Mouse (Mus musculus): ENCODE data around the gene Masp1.

Gene Masp1

DNA sequence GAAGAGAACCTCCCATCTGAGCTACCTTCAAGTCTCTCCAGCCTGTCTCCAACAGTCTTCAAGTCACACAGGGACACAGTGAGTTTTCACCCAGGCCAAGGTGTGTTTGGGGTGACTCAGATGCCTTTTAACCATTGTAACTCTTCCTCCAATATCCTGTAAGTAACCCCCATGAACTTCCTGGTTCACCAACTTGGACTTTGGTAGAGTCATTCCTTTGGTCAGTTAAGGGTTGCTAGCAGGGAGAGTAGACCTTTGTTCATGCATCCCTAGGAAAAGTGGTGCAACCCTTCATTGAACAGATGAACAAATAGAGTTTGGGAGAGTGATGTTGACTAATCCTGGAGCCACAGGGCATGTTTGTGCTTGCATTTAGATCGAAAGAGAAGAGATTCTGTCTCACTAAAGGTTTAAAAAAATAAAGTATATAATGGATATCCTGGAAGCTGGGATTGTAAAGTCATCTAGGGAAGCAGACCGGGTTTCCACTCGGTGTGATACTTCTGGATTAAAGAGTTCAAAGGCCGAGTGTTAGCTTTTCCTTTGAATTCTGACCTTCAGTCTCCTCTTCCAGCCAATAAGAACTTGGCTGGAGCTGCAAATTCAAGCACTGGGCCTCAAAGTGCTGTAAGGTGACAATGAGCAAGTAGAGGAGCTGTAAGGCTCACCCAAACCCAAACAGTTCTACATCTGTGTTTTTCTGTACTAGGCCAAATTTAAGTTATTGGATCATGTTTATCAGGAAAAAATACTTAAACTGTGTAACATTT, 9.3 kb downstream of the Masp1 start:
- no peak for DNase-seq (ENCODE audit: low read depth)

DNA sequence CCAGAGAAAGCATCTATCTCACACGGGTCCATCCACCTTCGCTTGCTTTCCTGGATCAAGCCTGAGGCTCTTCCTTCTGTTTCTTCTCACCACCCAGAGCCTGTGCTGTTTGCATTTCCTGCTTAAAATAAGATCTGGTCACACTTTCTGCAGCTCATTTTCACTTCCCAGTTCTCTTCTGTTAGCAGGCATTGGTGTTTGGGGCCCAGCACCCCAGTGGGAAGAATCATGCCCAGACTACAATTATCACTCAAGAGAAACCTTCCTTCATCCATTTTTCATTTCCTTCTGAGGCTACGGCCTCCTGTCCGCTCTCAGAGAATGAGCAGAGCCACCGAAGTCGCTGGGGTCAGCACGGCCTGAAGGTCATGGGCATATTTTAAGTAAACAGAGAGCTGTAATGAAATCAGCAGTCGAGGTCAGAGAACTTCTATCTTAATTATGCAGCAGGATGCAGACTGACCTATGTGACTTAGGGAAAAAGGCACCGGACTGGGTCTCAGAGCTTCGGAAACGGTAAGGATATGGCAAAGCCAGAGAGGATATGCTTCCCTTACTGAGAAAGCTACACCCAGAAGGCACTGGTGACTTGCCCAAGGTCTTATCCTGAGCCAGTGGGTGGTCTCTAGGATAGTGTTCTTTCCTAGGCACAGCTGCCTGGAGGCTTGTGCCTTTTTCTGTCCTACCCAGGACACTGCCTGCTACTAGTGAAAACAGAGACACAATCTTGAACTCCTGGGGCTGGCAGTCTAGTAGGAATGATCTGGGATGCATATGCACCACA, 14.5 kb downstream of the Masp1 start:
- DNase-seq (ENCODE audit: low read depth): no peak

DNA sequence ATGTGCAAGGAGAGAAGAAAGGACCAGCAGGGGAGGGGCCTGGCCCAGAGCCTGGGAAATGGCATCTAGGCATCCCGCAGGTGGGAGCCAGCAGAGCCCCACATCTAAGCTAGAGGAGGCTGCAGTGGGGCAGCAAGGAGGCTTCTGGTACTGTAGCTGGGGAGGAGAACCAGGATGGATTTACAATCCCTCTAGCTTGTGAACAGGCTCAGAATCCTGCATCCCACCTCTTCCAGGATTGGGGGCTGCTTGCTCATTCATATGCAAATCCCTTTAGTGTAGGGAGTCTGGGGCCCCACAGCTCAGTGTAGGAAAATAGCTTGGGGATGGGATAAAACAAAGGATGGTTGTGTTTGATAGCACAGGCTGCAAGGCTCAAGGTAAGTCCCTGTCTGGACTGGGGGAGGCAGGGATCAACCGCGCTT, 16.3 kb downstream of the Masp1 start:
- no peak for DNase-seq (ENCODE audit: low read depth)

DNA sequence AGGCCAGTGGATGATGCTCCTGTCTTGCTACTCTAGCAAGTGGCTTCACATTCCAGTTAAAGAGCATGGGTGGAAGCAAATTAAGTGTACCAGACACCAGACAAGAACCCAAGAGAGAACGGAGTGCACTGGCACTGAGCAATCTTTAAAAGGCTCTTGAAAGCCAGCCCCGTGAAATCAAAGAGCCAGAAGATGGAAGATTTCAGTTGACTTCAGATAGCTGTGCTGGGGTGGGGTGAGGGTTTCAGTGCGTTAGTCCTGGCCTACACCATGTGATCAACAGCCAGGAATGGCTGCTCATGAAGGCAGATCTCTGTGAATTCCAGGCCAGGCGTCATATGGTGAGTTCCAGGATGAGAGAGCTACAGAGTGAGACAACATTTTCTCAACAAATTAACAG, 17.3 kb downstream of the Masp1 start:
- no peak for DNase-seq (ENCODE audit: low read depth)

DNA sequence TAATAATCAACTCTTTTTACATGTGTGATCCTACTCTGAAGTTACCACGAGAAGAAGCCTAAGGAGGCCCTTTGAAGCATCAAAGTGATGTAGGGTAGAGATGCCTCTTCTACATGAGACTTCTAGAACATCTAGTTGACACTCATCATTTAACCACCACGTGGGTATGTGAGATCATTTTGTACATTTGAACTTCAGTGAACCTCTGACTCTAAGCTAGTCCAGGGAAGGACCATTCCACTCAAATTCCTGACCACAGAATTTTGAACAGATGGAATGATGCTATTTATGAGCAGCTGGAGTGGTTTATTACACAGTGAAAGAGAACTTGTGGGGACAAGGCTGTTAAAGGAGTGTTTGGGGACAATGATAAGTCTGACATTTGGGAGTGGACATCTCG, 18.1 kb downstream of the Masp1 start:
- DNase-seq (ENCODE audit: low read depth): no peak

DNA sequence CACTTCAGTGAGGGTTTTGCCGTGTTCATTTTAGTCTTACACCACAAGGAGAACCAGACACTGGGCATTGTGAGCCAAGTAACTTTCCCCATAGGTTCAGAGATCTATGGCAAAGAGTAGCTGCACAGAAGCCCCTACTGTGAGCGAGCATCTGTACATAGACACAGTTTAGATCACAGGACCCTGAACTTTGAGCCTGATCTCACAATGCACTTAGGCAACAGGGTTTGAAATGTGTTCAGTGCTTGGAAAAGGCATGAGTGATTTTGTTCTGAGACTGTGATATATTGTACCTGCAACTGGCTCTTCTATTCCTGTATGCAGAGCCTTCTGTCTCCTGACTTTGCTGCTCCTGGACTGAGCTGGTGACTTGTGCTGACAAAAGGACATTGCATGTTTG, 19.3 kb downstream of the Masp1 start:
- DNase-seq (ENCODE audit: low read depth): no peak

DNA sequence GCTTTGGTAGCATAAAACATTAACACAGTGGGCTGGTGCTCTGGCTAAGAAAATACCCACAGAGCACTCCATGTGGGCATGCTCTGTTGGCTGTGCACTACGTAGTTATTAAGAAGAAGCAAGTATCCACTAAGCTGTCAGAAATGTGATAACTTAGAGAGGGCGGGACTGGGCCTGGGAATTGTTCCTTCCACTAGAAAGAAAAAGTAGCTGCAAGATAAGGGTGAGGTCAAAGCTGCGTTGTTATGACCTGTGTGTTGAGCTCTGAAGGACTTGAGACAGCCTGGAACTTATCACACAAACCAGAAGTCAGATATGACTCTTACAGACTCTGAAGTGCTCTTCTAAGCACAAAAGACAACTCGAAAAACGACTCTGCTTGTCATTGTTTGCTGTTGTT, 20.1 kb downstream of the Masp1 start:
- no peak for DNase-seq (ENCODE audit: low read depth)

DNA sequence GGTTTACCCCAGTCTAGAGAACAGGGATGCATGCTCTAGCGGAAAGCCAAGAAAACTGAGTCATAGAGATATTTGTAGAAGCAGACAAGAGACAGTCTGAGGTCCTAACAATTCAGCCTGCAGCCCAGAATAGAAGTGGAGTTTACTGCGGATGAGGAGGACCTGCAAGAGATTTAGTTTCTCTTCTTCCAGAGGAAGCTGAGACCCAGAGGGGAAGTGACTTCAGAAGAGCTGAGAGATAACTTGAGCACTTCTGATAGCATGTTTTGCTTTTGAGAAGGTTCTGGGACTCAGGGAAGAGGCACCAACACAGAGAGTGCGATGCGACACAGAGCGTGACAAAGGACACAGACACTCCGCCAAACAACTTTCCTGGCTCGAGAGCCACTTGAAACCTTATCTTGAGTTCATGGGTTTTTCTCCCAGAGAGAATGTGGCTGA, 21.9 kb downstream of the Masp1 start:
- no peak for DNase-seq (ENCODE audit: low read depth)

DNA sequence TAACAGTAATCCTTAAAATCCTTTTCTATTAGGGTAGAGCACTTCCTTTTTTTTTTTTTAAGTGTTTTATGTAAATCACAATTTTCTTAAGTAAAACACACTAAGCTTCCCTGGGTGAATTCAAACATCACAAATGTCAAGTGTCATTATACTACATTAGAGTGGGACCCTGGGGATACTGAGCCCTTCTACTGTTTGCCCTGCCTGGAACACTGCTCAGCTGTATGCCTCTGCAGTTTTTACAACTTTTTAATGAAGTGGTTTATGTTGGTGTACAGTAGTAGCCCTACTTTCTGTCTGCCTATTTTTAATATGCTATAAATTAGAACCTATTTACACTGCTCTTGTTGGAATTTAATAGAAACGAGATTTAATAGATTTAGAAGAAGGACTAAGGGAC, 22.7 kb downstream of the Masp1 start:
- no peak for DNase-seq (ENCODE audit: low read depth)

DNA sequence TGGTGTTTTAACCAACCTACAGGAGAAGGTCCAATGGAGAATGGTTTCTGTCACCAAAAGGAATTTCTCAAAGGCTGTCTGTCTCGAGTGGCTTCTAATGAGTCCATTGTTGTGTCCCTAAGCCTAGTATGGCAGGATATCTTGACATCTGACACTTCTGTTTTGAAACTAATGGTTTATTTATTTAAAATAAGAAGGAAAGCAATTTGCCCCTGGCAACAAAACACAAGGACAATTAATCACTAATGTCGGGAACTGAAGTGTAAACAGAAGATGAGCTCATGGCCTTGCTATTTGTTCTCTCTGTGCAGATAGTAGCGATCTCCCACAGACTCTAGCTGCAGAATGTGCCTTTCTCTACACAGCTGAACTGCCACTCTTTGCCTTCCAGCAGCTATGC, 23.2 kb downstream of the Masp1 start:
- no peak for DNase-seq (ENCODE audit: low read depth)

DNA sequence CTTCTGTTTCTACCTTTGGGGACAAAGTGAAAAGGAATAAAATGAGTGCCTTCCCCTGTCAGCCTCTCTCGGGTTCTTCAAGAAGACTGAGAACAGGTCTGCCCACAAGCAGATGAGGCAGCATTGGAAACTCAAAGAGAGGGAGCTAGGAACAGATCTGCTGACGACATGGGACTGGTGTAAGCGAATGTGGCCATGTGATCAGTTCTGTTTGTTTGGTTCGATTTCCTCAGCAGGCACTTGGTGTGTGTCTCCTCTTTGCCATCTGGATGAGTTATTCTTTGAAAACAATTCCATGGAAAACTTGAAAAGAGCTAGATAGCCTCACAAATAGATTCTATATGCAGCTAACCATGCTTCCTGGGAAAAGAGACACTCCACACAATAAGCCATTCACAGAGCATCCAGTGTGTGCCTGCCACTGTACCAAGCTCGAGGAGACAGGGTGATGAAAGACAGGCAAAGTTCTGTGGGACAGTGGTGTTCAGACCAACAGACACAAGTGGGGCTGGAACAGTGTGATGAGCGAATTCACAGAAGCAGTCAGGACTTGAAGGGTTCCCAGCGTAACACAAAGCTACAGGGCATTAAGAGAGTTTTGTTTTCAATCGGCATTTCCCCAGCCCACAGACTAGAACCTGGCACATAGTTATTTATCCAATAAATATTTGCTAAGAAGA, 24.2 kb downstream of the Masp1 start:
- no peak for DNase-seq (ENCODE audit: low read depth)

DNA sequence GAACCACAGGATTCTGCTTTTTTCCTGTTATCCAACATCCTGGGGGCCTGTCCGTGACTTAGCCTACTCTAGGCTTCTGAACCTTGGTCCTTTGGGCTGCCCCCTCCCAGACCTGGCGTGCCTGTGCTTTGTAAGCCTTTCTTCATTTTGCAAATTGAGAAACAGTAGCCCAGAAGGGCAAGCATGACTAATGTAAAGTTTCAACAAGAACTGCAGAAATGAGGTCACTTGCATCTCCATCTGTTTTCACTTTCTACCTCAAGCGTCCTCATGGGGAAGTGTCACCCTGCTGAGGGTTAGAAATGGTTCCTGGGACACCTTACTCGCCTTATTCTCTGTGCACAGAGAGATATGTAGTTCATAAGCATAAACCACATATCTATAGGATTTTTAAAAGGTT, 27.8 kb downstream of the Masp1 start:
- no peak for DNase-seq (ENCODE audit: low read depth)

DNA sequence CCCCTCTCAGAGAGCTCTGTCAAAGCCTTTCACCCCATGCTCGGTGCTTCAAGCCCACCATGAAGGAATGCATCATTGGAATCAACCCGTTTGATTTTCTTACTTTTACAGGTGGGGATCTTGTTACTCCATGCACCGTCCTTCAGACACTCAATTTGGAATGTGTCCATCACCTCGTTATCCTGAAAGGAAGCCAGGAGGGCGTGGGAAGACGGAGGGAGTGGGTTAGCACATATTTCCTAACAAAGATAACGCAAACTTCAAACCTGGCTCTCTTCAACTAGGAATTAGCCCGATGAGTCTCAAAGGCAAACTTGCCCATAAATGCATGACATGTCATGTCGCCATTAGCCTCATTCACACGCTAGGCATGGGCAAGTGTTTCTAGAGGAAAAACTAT, 37.3 kb downstream of the Masp1 start:
- DNase-seq (ENCODE audit: low read depth): no peak

DNA sequence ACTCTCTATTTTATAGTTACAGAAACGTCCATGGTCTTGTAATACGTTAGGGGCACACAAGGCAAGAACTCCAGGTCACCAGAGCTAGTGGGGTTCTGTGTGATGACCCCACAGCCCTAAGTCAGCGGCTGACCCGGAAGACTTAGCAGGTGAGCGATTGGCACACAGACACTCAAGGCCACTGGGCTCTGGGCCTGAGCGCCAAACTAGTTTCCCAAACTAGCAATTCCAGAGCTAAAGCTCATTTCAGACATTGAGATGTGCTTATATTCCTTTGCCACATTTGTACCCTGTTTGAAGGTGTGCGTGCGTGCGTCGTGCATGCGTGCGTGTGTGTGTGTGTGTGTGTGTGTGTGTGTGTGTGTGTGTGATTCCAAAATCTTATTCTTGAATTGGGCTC, 37.8 kb downstream of the Masp1 start:
- DNase-seq (ENCODE audit: low read depth): no peak

DNA sequence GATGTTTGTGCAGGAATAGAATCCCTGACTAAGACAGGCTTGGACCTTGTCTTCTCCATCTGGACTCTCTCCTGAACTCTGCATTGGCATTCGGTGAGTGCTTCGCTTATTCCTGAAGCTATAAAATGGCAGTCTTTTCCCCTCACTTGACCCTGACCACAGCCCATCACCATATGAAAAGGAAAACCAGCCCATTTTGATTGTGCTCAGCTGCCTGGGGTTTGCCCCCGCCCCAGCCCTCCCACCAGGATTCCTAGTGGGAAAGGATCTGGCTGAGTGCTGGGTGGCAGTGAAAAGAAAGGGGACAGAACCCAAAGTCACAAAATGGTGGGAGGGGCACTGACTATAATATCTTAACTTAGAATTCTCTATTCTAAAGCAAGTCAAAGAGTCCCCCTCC, 38.4 kb downstream of the Masp1 start:
- DNase-seq (ENCODE audit: low read depth): no peak

DNA sequence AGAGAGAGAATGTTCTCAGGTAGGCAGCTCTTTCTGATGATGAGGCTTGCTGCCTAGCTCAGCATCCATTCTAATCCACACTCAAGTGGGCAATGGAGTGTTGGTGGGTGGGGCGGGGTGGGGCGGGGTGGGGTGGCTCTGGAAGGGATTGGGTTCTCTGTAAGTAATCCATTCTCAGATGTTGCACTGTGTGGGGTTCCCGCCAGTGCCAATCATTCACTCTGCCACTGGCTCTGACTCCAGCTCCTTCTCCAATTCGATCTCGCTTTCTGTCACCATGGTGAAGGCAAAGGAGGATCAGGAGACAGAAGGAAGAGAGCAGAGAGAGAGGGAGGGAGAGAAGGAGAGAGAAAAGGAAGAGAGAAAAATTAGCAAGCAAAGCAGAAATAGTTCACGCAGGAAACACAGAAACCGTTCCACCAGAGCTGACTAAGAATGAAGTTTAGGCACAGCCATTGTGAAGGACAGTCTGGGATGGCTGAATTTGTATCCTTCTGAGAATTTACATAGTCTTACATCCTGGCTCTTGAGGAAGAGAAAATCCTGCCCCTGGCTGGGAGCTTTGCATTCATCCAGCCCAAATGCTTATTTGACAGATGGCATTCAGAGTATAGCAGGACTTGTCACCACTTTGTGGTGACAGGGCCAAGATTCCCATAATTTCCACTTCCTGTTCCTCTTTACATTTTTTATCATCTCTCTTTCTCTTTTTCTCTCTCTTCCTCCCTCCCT, 40.6 kb downstream of the Masp1 start:
- no peak for DNase-seq (ENCODE audit: low read depth)

DNA sequence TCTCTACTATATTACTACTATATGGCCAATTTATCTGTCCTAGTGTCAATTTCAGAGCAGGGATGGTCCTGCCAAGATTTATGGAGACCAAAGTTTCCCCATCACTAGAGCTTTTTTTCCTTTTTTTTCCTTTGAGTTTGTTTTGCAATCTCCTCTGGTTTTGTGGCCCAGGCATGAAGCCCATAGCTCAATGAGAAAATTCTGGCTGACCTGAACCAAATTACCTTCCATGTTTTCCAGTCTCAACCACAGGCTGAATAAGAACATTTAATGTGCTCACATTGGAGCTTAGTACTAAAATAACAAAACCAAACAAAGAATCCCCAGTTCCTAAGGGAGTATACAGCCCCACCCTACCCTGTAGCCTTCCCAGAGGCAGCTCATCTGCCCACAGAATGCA, 44.0 kb downstream of the Masp1 start:
- DNase-seq (ENCODE audit: low read depth): no peak

DNA sequence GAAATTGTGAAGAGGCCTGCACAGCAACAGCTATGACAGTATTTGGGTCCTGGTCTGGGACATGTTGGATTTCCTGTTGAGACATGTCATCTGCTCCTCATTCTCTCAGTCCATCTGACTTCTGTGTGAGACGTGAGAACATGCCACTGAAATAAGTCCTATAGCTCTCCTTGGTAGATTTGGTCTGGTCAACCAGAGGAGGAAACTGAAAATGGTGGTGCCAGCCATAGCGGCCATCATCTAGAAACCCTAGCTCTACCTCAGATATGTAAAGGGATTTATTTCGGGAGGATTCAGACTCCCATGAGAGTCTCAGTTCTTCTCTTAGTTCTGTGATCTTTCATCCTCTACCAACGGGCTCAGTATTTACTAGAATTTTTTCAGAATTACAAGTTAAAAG, 45.0 kb downstream of the Masp1 start:
- no peak for DNase-seq (ENCODE audit: low read depth)

DNA sequence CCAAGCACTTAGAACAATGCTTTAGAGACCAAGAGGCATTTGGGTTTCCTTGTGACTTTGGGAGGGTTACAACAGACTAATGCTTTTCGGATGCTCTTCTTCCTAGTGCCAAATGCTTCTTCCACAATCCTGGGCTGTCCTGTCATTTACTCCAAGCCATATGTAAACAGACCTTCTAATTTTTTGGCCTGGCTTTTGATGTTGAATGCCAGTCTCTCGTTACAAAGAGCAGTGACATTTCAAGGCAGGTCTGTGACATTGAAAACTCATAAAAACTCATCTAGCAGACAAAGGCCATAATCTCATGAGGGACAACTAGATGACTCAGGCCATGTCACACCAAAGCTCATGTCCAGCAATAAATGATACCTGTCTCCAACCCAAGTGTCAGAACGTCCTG, 48.6 kb downstream of the Masp1 start:
- no peak for DNase-seq (ENCODE audit: low read depth)

DNA sequence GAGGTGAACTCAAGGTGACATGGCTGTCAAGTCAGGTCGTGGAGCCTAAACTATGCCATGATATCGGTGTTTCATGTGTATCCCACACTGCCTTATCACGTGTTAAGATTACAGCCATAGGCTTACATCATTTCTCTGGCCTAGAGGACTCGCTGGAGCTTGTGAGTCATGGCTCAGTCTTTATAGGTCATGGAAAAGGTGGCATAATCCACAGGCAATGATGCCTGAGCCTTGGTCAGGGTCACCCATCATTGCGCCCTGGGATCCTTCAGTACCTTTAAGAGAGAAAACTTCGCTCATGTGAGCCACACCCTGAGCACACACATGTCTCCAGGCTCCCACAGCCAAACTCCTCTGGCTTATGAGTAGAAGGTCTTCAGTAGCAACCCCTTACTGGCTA, 49.1 kb downstream of the Masp1 start:
- DNase-seq (ENCODE audit: low read depth): no peak

DNA sequence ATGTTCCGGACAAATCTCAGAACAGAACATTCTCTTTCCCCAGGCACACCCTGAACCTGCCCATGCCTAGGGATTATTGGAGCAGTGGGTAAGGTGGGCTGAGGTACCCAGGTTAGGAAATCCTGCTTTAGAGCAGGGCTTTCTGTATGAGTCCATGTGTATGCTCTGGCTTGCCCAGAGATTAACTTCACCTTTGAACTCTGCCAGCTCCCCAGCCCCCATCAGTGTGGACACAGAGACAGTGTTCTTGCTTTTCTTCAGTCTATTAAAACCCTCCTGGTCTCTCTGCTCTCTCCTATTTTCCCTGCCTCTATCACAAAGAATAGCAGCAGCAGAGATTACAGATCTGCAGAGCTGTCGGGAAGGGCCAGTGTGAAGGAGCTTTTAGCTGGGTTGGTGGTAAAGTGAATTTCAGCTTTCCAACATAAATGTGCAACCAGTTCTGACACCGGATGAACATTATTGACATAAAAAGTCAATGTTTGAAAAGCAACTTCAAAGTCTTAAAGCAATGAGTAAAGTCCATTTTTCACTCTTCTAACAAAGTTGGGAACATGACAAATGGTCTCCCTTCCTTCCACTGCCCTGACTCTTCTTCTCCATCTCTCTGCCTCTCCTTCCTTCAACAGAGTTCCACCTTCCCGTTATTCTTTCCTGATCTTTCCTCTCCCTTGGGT, 56.8 kb downstream of the Masp1 start:
- no peak for DNase-seq (ENCODE audit: low read depth)

Measured in induced T-regulatory cell, adult 2 months (primary cell).